Mouse (Mus musculus): Measurements from ENCODE around the gene Tfap4.

DNA sequence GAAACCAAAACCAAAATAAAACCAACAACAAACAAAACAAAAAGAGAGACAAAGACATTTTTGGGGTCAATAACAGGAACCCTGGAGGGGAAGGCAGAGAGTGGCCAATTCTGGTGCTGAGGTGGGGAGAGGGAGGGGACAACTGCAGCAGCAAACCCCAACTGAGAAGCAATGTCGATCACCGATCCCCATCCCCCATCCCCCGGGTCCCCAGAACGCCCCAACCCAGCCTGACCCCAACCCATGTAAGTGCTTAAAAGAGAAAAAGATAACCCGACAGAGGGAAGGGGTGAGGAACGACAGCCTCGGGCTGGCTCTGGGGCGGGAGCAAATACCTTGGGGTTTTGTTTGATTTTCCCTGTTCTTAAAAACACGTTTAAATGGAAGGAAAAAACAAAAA is 14.8 kb downstream of the Tfap4 start:
- TF ChIP-seq CTCF (IDR thresholded peaks at IDR 0.05; ENCODE audit: control insufficient read depth, insufficient read depth, insufficient read length): no peak
- TF ChIP-seq MYOD1 (IDR thresholded peaks at IDR 0.05; ENCODE audit: control insufficient read depth, insufficient read length, low read depth): no peak

All from C2C12 (cell line).